Mouse (Mus musculus): ENCODE measurements at regions not wholly inside any gene's neighbourhood (a gene's known extent, or its start where the extent isn't known, plus 50 kb on each side); places are given as distances from the start of the nearest gene placed in this dataset.

DNA sequence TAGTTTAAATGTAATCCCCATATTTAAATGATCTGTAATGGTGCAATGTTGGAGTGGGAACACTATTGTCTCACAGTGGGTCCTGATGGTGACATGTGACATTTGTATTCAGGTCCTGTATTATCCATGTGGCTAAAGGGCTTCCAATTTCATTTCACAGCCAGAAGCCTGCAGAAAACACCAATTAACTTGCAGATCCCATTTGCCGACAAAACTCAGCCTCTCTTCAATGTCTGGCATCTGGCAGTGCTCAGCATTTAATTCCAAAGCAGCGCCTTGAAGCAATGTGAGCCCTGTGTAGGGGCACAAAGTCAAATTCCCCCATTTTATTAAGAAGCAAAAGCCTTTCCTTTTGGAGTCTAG is 277.0 kb upstream of the Smim15 start:
- H3K4me2 ChIP-seq, result no peak overlapping the region
- peak; percentile 89 for ATAC-seq (ENCODE audit: low FRiP score)
- no peaks in the 10 kb centered on the region for H3K27me3 ChIP-seq
- H3K27ac ChIP-seq, result peak overlapping the region; percentile 79
- H3K9me3 ChIP-seq, result no peaks in the 10 kb centered on the region
- H3K36me3 ChIP-seq, result peaks cover 15% of the 10 kb centered on the region
- no peak overlapping the region for H3K4me3 ChIP-seq
- peaks cover 51% of the 10 kb centered on the region for H3K4me1 ChIP-seq (replicated peaks)
- 28% methylated on average over 2 of the region's 2 CpGs for WGBS
- H3K9ac ChIP-seq, result no peak overlapping the region

DNA sequence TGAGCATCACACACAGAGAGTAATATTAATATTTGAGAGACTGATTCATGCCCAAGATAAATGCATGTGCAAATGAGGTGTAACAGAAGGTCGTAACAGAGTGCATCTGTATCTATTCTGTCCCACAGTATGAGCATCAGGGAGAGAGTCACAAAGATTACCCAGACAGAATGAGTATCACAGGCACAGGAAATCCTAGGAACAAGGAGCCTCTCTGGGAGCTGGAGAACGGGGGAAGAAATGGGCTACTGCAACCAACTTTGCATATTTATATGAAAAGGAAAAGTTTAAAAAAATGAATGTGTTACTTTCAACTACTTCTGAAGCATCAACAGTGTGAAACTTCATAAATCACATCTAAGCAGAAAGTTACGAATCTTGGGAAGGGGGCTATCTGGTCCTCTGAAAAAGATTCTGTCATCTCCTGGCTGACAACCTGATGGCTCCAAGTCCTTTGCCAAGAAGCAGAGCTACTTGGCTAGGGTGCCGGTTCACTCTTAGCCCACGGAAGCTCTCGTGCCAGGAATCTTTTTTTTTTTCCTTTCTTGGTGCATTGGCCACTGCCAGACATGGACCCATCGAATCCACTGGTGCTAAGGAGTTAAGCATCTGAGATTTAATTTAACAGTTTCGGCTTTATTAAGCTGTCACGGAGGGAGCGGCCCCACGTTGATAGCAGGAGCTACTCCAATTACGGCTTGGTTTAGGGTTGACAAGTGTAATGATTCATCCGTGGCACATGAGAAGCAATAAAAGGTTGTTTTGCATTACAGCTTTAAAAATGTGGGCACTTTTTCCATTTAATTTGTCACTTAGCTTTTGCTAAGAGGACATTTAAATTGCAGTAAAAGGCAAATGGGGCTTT is 277.6 kb upstream of the Smim15 start:
- no peak overlapping the region for H3K4me2 ChIP-seq

GRCm38 (mm10) chr13:107763911-107764310 is 280.3 kb upstream of the Smim15 start:
- H3K4me3 ChIP-seq, result no peak overlapping the region
- no peaks in the 10 kb centered on the region for H3K27me3 ChIP-seq
- no peak overlapping the region; the same call in 1 of the 2 replicates for H3K27ac ChIP-seq
- H3K4me1 ChIP-seq (replicated peaks), result peaks cover 54% of the 10 kb centered on the region
- peaks cover 6% of the 10 kb centered on the region; the same call in 1 of the 2 replicates for H3K36me3 ChIP-seq
- no peak overlapping the region for H3K4me2 ChIP-seq
- ATAC-seq (ENCODE audit: low FRiP score), result no peak
- H3K9ac ChIP-seq, result no peak overlapping the region
- 97% methylated on average over 5 of the region's 5 CpGs for WGBS
- H3K9me3 ChIP-seq, result no peaks in the 10 kb centered on the region

More for the DNA sequence above, 277.6 kb upstream of the Smim15 start:
- H3K36me3 ChIP-seq, result peaks cover 13% of the 10 kb centered on the region
- peak overlapping the region; percentile 79 for H3K27ac ChIP-seq
- H3K9me3 ChIP-seq, result no peaks in the 10 kb centered on the region
- no peaks in the 10 kb centered on the region for H3K27me3 ChIP-seq
- WGBS, result 39% methylated on average over 13 of the region's 13 CpGs
- H3K4me1 ChIP-seq (replicated peaks), result peaks cover 53% of the 10 kb centered on the region
- H3K9ac ChIP-seq, result no peak overlapping the region
- ATAC-seq (ENCODE audit: low FRiP score), result peak; percentile 70; the same call in 1 of the 2 replicates
- no peak overlapping the region for H3K4me3 ChIP-seq

GRCm38 (mm10) chr13:107760511-107760910 is 283.7 kb upstream of the Smim15 start:
- WGBS, result 62% methylated on average over 8 of the region's 8 CpGs

GRCm38 (mm10) chr13:107758327-107759095 is 285.7 kb upstream of the Smim15 start:
- H3K27ac ChIP-seq, result no peak overlapping the region
- WGBS, result 70% methylated on average over 13 of the region's 13 CpGs
- H3K4me3 ChIP-seq, result no peak overlapping the region
- H3K36me3 ChIP-seq, result peaks cover 13% of the 10 kb centered on the region
- no peak overlapping the region for H3K4me2 ChIP-seq
- no peak overlapping the region for H3K9ac ChIP-seq
- no peaks in the 10 kb centered on the region for H3K9me3 ChIP-seq
- ATAC-seq (ENCODE audit: low FRiP score), result no peak
- H3K4me1 ChIP-seq (replicated peaks), result peaks cover 29% of the 10 kb centered on the region
- no peaks in the 10 kb centered on the region for H3K27me3 ChIP-seq

More at GRCm38 (mm10) chr13:107760511-107760910, 283.7 kb upstream of the Smim15 start:
- H3K27ac ChIP-seq, result no peak overlapping the region
- H3K27me3 ChIP-seq, result no peaks in the 10 kb centered on the region
- peaks cover 2% of the 10 kb centered on the region; the same call in 1 of the 2 replicates for H3K36me3 ChIP-seq
- H3K9me3 ChIP-seq, result no peaks in the 10 kb centered on the region
- no peak overlapping the region for H3K4me3 ChIP-seq
- ATAC-seq (ENCODE audit: low FRiP score), result no peak
- H3K4me2 ChIP-seq, result no peak overlapping the region
- H3K4me1 ChIP-seq (replicated peaks), result peaks cover 38% of the 10 kb centered on the region
- no peak overlapping the region for H3K9ac ChIP-seq

GRCm38 (mm10) chr13:107752745-107753144 is 291.5 kb upstream of the Smim15 start:
- 74% methylated on average over 3 of the region's 3 CpGs for WGBS
- H3K9ac ChIP-seq, result no peak overlapping the region
- peaks cover 11% of the 10 kb centered on the region; the same call in 1 of the 2 replicates for H3K4me1 ChIP-seq (replicated peaks)
- no peak for ATAC-seq (ENCODE audit: low FRiP score)
- H3K4me2 ChIP-seq, result no peak overlapping the region
- H3K27ac ChIP-seq, result no peak overlapping the region
- no peaks in the 10 kb centered on the region for H3K9me3 ChIP-seq
- H3K27me3 ChIP-seq, result no peaks in the 10 kb centered on the region
- H3K4me3 ChIP-seq, result no peak overlapping the region
- peaks cover 15% of the 10 kb centered on the region for H3K36me3 ChIP-seq

DNA sequence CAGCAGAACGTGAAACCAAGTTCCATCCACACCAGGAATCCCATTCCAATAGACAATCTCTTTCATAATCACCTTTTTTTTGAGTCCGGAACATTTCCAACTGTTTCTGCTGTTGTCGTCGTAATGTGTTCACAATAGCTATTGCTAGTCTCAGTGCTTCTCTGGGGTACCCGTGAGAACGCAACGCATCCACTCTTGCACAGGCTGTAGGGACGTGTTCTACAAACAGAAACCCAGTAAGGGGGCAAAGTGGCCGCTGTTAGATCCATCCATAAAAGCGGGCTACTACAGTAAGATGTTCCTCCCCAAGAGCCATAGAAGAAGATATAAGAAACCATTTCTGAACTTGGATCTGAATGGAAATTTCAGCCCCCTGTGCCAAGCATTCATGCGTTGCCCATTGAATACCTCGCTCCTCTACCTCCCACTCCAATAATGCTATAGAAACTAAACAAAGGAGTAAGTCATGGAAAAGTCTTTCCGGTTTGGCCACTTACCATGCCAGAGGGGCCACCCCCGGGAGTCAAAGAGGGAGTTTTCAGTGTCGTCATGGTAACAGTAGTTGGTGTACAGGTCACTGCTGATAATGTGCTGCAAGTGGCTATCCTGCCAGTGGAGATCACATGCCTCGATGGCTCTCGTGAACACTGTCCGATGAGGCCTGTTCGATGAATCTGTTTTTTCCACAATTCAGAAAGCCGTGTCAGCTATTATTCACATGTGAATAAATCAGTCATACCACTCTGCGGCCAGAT is 300.6 kb upstream of the Smim15 start:
- Histone ChIP-seq H3K9ac (no peak overlapping the region), H3K9me3 (no peaks in the 10 kb centered on the region), H3K4me1 (replicated peaks) (peaks cover 23% of the 10 kb centered on the region), H3K4me3 (no peak overlapping the region), H3K4me2 (no peak overlapping the region), H3K27me3 (no peaks in the 10 kb centered on the region), H3K27ac (peak overlapping the region; percentile 46; the same call in 1 of the 2 replicates), H3K36me3 (peaks cover 53% of the 10 kb centered on the region)
- 23% methylated on average over 21 of the region's 21 CpGs for WGBS
- peak; percentile 84 for ATAC-seq (ENCODE audit: low FRiP score)

DNA sequence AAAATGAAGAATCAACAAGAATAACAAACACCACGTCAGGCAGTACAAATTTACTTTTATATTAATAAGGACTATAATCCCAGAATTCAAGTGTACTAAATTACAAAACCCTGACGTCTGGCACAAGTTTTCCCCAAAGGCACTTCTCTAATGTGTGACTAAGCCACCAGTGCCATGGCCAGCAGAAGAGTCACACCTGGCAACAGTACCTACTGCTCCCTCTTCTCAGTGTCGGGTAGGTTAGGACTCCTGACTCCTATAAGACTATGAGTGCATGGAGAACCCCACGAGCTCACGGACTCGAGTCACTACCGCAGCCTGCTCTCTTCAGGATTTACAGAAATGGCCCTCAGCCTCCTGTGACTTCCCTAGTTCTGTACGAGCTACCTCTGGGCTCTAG is 307.7 kb upstream of the Smim15 start:
- no peaks in the 10 kb centered on the region for H3K27me3 ChIP-seq
- no peak overlapping the region for H3K27ac ChIP-seq
- peaks cover 14% of the 10 kb centered on the region for H3K4me1 ChIP-seq (replicated peaks)
- H3K4me3 ChIP-seq, result no peak overlapping the region
- H3K36me3 ChIP-seq, result peaks cover 42% of the 10 kb centered on the region
- no peak for ATAC-seq (ENCODE audit: low FRiP score)
- H3K9ac ChIP-seq, result no peak overlapping the region
- no peak overlapping the region for H3K4me2 ChIP-seq
- WGBS, result 90% methylated on average over 8 of the region's 8 CpGs
- H3K9me3 ChIP-seq, result no peaks in the 10 kb centered on the region

DNA sequence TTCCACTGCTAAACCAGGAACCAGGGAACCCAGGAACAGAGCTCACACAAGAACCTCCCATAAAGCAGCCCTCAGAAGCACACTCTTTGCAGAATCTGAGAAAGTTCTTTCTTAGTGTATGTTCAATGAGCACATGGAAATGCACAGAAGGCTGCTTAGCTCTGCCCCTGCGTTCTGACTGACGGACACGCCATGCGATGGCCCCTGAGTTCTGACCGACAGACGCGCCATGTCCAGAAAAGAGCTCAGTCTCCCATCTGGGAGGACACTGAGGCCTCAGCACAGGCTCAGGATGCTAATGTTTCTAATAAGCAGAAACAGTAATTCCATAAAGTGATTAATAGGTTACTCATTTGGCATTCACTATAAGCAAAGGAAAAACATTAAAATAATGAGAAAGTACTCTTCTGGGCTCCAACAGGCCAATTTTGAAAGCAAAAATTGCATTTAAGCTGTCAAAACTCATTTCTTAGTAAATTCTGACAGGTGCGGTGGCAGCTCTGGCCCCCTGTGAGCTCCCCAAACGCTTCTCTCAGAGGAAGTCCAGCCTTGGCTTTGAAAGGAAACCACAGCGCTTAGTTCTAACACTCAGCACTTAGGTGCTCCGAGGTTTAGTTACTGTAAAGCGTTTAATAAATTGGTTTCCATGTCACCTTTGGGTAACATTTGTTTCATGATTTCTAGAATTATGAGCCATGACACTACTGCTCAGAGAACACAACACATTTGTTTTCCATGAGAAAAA is 309.9 kb upstream of the Smim15 start:
- WGBS, result 82% methylated on average over 12 of the region's 12 CpGs
- Histone ChIP-seq H3K4me2 (no peak overlapping the region), H3K36me3 (peaks cover 50% of the 10 kb centered on the region)

GRCm38 (mm10) chr13:107730976-107731375 is 313.3 kb upstream of the Smim15 start:
- H3K9ac ChIP-seq, result no peak overlapping the region
- no peaks in the 10 kb centered on the region for H3K9me3 ChIP-seq
- no peak for ATAC-seq (ENCODE audit: low FRiP score)
- WGBS, result 94% methylated on average over 9 of the region's 9 CpGs
- no peak overlapping the region for H3K27ac ChIP-seq
- H3K36me3 ChIP-seq, result peaks cover 61% of the 10 kb centered on the region
- H3K4me3 ChIP-seq, result no peak overlapping the region
- no peak overlapping the region for H3K4me2 ChIP-seq
- peaks cover 14% of the 10 kb centered on the region for H3K4me1 ChIP-seq (replicated peaks)
- no peaks in the 10 kb centered on the region for H3K27me3 ChIP-seq

More for the DNA sequence above, 309.9 kb upstream of the Smim15 start:
- no peak overlapping the region for H3K4me3 ChIP-seq
- ATAC-seq (ENCODE audit: low FRiP score), result no peak
- peaks cover 14% of the 10 kb centered on the region for H3K4me1 ChIP-seq (replicated peaks)
- H3K9ac ChIP-seq, result no peak overlapping the region
- H3K27me3 ChIP-seq, result no peaks in the 10 kb centered on the region
- no peak overlapping the region for H3K27ac ChIP-seq
- no peaks in the 10 kb centered on the region for H3K9me3 ChIP-seq

DNA sequence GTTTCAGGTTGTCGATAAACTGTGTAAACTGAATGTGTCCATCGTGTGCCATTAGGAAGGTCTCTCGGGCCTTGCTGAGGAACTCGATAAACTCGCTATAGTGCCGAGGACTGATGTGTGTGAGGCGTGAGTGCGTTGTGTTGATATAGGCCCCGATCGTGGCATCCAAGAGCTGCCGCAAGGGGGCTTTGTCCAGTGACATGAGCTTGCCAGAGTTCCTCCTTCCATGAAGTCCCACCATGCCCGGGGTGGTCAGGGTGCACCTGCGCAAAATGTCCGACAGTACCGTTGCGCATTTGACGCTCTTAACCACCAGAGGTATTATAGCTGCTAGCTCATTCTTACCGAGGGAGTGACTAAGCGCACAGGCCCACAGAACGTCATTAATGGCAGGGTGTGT is 317.8 kb upstream of the Smim15 start:
- Histone ChIP-seq H3K27me3 (no peaks in the 10 kb centered on the region), H3K9me3 (no peaks in the 10 kb centered on the region), H3K27ac (no peak overlapping the region), H3K36me3 (peaks cover 56% of the 10 kb centered on the region), H3K9ac (no peak overlapping the region), H3K4me3 (no peak overlapping the region), H3K4me2 (no peak overlapping the region), H3K4me1 (replicated peaks) (no peaks in the 10 kb centered on the region)
- WGBS, result 95% methylated on average over 20 of the region's 20 CpGs
- no peak for ATAC-seq (ENCODE audit: low FRiP score)
